Mouse (Mus musculus) gastrocnemius, postnatal 36 days (tissue): ENCODE data around the gene Wdfy3. TPM values are rescaled to one million over a fixed set of nuclear protein-coding genes. Genes with fewer than 3 reads are reported as not detected.
A peak's percentile ranks its signal among the peaks of the same experiment; 100 is the strongest.
"Not testable (repeated sequence)": the region's sequence is repeated elsewhere in the genome, so short reads cannot be mapped to it uniquely, and the experiment has no call there.

ENCODE experiments used
- DNase-seq, 2 experiments: peaks; one replicate each; pipeline ENCODE4 v3.0.0; 2022
- intact Hi-C: fragments of 180-260 bp; cut with DNase I; formaldehyde crosslinking; loops from one replicate; pipeline ENCODE4 v1.15.1; 2025
- long read RNA-seq, 2 experiments: library from polyadenylated mRNA; stranded (forward); transcript quantifications; one replicate each; pipeline ENCODE4 v2.0.0; 2021
- total RNA-seq, 2 experiments: library from RNA; stranded (reverse); gene quantifications; 2 replicates each; pipeline ENCODE4 v1.2.3; 2021

The Wdfy3 gene
- total RNA-seq = 10 to 100 TPM; 18.3 to 21.2 TPM
- long read RNA-seq, experiment 1, partial matches to known transcripts = 0 of 2 reads
- long read RNA-seq, experiment 1, other reads (novel, unspliced or antisense) = 2 of 2 reads
- long read RNA-seq, experiment 2, partial matches to known transcripts = 0 of 2 reads
- long read RNA-seq, experiment 2, other reads (novel, unspliced or antisense) = 2 of 2 reads

DNA sequence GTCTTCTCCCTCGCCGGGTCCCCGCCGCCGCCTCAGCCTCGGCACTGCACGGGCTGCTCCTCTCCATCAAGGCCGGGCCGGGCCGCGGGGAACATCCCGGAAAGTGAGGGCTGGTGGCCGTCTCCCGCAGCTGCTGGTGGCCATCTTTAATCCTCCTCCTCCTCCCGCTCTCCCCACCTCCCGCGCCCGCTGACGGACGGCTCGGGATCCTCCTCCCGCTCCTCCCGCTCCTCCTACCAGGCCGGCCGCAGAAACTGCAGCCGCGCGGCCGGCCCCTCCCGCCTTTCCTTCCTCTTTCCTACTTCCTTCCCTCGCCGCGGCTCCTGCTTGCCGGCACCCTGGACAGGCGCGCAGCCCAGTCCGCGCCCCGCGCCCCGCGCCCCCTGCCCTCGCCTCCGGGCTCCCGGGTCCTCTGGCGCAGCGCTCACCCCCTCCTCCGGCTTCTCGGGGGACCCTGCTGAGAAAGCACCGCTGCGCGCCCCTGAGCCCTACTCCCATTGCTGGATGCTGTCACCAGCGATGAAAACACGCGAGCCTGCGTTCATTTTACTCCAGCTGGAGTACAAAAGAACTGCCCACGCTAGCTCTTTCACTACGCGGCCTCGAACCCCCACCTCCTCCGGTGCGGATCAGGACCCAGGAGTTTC lies at the start of gene Wdfy3:
Gene Wdfy3, minus strand, starts transcription at position 155 of the 647 bp plus-strand sequence.
- DNase-seq = peak; percentile 83 to 87
- intact Hi-C loops = loop anchor here (5.0 to 10.0 kb wide), 2 partner anchors 68 to 135 kb away; no protein-coding TSS in a partner anchor

DNA sequence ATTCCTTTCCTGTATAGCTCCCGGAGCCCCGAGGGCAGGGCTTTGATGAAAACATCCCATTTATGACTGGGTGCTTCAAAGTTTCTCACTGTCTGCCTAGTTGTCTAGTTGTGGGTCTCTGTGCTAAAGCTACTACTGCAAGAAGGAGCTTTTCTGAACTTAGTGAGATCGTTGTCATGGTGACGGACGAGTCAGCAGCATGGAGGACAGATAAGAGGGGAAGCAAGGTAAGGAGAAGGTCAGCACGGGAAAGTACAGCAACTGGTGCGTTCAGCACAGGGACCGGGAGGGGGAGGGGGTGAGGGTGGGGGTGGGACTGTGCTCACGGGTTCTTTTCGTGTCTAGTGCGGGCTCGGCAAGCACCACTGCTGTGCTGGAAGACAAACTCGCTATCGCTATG lies 43.3 kb upstream of the Wdfy3 start:
- intact Hi-C loops = no loop called here
- DNase-seq = no peak

DNA sequence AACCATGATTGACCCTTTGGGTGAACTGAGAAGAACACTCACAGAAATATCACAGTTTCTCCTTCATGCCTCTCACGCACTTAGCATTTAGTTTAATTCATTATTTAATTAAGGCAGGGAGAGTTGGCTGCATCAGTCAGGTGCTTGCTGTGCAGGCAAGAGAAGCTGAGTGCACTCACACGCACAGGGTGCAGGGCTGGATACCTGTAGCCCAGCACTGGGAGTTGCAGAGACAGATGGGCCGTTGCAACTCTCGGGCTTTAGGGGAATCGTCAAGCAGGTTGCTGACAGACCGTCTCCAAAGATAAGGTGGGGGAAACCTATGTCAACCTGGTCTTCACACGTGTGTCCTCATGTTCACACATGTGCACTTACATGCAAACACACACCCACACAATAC lies 42.3 kb upstream of the Wdfy3 start:
- DNase-seq = no peak
- intact Hi-C loops = no loop called here

DNA sequence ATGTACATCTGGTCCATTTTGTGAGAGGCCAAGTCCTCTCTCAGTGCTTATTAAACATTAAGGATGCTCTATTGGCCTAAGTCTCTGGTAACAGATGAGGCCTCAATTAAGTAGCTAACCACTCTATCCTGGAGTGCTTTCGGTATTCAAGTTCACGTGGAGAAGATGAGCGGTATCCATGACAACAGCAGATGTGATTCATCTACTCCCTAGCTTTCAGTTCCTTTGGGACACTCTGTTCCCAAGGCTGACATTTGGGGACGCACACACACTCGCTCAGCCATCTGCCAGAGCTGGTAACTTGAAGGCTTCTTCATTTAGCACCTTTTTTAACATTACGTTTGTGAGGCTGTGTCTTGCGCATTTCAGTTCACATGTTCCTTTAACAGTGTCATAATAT lies 40.3 kb upstream of the Wdfy3 start:
- intact Hi-C loops = no loop called here
- DNase-seq = no peak

DNA sequence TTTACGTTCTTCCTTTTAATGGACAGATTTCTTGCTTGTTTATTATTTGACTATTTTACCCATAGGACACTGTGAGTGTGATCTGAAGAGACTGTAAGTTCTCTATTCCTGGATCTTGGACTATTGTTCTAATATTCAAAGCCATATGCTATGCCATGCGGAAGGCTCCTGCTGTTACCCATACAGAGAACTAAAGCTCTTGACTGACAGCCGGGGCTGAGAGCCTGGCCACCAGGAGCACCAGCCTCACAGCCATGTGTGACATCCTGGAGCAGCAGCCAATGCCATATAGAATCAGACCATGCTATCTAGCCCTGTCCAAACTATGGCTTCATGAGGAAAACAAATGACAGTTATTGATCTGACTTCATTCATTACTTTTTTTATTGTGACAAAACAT lies 36.2 kb upstream of the Wdfy3 start:
- intact Hi-C loops = no loop called here

DNA sequence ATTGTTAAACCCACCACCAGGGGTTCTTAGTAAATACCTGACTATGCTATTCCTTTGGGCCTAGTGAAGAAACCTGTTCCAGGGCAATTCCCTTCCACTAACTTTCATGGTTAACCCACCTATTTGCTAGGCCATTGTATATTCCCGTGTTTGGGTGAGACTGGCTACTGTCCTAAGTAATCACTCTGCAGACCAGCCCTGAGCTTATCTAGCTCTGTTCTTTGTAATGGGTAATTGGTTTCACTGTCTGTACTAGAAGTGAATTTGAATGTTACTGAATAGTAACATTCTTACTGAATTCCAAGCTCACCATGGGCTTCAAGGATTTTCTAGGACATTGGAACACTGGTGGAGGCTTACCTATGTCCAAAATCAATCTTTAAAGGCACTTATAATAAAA lies 32.1 kb upstream of the Wdfy3 start:
- intact Hi-C loops, DNase-seq: not testable (repeated sequence)

More for the DNA sequence above, 36.2 kb upstream of the Wdfy3 start:
- no peak for DNase-seq

DNA sequence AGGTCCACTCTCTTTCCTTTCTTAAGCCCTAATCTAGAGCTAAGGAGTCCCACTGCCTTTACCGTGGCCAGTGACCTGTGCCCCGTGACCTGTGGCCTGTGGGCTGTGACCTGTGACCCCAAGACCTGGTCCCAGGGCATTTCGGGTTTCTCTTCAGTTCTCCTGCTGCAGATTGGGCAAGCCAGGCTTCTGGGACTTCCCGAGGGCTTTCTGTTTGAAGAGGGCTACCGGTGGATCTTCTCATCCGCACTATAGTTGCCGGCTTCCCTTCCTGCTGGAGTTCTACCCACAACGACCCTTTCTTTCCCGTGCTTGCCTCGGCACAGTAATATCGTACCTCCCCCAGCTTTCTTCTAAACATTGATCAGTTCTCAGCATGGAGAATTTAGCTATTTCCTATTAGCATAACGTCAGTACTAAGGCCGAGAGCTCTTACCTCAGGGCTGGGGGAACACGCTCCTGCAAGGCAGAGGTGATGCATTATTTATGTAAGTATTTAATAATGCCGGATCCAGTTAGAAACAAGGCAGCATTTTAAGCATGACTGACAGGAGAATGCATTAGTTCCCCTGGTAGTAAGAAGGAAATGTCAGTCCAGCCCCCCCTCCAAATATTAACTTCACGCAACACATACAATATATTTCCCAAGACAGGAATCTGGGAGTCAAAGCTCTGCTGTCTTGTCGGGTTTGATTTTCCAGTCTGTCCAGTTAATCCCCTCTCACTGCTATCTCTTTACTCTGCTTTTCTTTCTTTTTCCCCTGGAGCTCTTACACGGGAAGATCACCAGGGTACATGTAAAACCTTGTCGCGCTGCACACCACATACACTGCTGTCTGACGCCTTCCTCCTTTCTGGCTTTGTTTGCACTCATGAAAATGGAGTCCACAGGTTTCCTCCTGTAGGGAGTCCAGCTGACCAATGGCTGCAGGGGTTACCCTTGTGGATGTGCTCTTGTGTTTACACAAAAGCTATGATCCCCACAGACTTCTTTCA lies 30.8 kb upstream of the Wdfy3 start:
- intact Hi-C loops = no loop called here
- no peak for DNase-seq

DNA sequence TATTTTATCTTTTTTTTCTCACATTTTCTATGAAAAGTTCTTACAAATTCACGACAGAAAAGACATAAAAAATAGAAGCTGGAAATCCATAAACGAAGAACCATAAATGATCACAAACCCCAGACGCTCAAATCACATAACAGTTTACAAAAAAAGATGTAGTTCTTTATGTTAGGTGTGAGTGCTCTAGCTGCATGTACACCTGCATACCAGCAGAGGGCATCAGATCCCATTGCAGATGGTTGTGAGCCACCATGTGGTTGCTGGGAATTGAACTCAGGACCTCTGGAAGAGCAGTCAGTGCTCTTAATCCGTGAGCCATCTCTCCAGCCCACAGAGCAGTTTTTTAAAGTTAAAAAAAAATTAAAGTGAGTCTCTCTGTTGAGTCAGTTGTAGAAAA lies 25.9 kb upstream of the Wdfy3 start:
- intact Hi-C loops = no loop called here
- DNase-seq = no peak

DNA sequence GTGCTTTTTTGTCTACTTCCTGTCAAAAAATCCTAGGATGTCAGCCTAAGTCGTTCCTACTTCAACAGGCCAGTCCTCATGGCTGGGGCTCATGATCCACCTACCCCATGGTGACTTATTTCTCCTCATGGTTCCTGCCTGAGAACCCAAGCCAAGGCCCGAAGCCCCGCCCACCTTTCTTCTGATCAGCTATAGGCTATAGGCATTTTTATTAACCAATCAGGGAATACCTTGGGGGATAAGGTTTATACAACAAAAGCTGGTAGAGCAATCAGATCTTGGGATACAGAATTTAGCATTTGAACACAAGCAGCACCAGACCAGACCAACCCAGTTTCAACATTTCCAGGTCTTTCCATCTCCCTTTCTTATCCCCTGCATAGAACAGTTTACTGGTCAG lies 21.0 kb upstream of the Wdfy3 start:
- intact Hi-C loops = no loop called here
- DNase-seq = no peak

DNA sequence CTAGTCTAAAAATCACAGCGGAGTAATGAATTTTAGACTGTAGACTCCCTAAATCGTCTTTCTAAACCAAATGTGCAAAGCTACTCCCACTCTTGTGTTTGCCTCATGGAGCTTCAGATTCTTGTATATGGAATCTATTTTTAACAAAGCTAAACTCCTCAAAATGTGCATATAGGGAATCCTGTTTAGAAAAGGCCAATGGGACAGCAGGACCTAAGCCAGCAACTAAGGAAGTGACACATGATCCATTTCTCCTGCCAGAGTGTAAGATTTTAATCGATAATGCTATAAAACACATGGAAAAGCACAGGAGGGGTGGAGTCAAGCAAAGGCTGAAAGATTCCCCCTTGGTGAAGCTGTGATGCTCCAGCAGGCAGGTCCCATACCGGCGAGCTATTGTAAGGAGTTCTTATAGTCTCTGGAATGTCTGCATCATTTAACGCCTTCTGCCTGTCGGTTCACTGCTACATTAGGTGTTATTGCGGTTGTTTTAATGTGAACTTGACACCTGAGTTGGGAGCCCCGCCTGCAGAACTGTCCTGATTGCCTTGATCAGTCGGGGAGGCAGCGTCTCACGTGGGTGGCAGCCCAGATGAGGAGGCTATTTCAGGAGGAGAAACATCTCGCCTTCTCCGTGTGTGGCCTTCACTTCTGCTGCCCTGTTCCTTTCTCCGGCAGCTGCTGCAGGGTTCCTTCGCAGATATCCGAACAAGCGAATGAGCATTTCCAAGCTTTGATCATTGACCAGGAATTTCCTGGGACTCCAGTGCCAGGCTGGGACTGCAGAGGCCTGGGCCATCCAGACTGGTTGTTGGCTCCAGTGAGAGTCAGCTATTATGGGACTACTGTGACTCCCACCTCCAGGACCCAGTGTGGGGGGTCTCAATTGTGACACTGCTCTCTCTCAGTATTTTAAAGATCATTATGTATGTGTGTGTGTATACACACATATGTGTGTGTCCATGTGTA lies 15.3 kb upstream of the Wdfy3 start:
- DNase-seq = no peak
- intact Hi-C loops = no loop called here

DNA sequence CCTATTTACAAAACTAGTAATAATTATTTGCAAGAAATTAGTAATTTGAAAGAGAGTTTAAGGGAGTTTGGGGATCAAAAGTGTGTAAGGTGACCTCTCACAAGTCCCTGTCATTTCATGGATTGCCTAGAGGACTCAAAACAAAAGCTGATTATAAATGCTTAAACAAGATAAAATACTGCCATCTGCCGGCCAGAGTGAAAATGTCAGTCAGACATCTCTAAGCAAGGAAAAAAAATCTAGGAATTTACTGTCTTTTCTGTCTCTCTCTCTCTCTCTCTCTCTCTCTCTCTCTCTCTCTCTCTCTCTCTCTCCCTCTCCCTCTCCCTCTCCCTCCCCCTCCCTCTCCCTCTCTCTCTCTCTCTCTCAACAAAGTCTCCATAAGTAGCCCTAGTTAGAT lies 4.4 kb upstream of the Wdfy3 start:
- intact Hi-C loops = loop anchor here (2.0 to 10.0 kb wide), 2 partner anchors 139 to 181 kb away; no protein-coding TSS in a partner anchor

DNA sequence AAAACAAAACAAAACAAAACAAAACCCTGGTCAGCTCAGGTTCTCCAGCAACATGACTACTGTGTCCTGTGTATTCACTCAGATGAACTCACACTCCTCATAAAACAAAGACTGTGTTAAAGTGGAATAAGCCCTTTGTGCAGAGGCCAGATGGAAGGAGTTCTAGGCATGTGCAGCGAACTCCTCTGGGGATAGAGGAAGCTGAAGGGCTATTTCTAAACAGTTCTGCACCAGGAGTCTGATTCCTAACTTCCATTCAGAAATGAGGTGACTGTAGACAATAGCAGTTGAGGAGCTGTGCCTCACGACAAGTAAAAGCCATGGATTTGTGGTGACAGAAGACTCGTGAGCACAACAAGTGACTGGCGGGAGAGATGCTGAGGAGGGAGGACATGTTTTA lies 2.3 kb upstream of the Wdfy3 start:
- intact Hi-C loops = loop anchor here (10.0 kb wide), 1 partner anchor 137 kb away; no protein-coding TSS in a partner anchor
- no peak for DNase-seq

More for the DNA sequence above, 4.4 kb upstream of the Wdfy3 start:
- DNase-seq = peak in 1 of 2 experiments; percentile 43

DNA sequence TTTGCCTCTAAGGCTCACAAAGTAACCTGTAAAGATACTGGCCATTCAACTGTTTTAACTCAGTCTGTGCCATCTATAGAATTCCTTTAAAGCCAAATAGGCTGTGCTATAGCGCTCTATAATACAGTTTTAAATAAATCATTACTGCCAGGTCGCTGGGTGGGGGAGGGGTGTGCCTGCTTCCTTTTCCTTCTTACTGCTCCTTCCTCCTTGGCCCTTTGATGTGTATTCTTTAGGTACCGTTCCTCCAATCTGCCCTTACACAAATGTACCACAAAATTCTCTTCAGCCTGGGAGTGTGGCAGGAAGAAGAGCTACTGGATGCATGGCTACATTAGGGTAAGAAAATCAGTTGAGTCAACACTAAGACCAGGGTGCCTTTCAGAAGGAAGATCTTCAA lies 1.5 kb upstream of the Wdfy3 start:
- no peak for DNase-seq
- intact Hi-C loops = loop anchor here (10.0 kb wide), 1 partner anchor 136 kb away; no protein-coding TSS in a partner anchor

DNA sequence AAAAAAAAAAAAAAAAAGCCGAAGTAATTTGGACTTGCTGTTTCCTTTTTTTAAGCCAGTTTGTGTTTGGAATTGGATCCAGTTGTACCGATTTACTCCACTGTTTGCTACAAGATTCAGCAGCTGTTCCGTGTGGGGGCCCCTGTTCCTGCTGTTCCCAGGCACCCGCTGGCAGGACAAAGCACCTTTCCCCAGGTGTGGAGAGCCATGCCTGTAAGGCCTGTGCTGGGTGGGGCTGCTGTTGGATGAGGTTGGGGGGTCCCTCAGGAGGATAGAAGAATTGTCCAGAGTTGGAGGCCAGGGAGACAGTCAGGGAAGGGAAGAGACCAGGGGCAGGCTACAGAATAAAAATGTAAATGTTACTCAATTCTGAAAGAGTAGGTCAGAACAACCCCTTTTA lies 1.1 kb upstream of the Wdfy3 start:
- no peak for DNase-seq
- intact Hi-C loops = loop anchor here (10.0 kb wide), 1 partner anchor 136 kb away; no protein-coding TSS in a partner anchor

DNA sequence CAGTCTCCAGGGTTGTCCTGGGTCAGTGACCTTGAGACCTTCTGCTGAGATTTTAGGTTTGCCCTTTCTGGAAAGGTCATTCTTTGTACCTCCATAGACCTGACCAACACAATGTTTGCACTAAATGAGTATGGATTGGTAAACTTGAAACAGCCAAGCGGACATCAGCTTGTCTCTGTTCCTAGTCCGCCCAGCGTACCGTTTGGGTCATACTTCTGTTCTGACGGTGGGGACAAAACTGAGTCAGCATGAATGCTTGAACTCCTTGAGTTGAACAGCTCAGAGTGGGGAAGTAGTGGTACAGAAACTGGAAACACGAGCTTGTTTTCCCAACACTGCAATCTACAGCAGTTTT lies 670 bp upstream of the Wdfy3 start:
- no peak for DNase-seq
- intact Hi-C loops = loop anchor here (10.0 kb wide), 1 partner anchor 136 kb away; no protein-coding TSS in a partner anchor

DNA sequence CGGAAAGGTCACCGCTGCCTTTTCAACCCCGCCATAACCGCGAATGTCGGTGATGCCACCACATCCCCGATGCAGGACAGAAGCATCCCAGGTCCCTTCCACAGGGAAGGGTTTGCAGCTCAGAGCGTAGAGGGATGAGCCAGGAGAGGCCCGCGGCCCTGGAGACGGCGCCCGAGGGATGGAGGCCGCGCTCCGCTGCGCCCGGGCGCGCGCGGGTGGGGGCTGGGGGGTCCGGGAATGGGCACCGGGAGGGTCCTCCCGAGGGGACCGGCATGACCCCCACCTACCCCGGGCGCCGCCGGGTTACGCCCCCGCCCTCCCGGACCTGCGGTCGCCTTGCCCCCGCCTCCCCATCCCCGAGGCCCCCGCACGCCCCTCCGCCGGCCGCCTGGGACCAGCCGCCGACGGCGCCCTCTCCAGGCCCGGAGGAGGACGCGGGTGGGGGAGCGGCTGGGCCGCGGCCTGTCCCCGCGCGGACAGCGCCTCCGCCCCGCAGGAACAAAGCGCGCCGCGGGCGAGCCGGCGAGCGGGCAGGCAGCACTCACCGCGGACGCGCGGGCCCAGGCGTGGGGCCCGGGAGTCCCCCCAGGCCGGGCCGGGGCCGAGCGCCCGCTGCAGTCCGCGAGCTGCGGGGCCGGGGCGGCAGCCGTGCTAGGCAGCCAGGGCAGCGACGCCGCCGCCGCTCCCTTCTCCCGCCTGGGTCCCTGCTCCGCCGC lies 512 bp downstream of the Wdfy3 start:
- DNase-seq = peak; percentile 25 to 26
- intact Hi-C loops = loop anchor here (5.0 kb wide), 1 partner anchor 67 kb away; no protein-coding TSS in a partner anchor

DNA sequence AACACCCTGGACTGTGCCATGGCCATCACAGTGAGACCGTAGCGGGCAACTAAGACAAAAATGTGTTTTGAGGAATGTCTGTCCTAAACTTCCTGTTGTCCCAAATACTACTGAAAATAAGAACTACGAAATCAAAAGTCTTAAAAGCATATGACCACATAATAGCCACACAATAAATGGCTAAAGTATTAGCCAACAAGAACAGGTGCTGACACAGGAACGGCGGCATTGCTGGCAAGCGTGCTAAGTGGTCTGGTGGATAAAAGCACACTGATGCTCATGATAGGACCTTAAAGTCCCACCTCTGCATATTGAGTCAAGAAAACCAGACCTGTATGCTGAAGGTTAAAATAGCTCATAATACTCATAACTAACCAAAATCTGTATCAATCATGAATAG lies 3.3 kb downstream of the Wdfy3 start:
- DNase-seq = no peak
- intact Hi-C loops = loop anchor here (5.0 kb wide), 1 partner anchor 64 kb away; no protein-coding TSS in a partner anchor

DNA sequence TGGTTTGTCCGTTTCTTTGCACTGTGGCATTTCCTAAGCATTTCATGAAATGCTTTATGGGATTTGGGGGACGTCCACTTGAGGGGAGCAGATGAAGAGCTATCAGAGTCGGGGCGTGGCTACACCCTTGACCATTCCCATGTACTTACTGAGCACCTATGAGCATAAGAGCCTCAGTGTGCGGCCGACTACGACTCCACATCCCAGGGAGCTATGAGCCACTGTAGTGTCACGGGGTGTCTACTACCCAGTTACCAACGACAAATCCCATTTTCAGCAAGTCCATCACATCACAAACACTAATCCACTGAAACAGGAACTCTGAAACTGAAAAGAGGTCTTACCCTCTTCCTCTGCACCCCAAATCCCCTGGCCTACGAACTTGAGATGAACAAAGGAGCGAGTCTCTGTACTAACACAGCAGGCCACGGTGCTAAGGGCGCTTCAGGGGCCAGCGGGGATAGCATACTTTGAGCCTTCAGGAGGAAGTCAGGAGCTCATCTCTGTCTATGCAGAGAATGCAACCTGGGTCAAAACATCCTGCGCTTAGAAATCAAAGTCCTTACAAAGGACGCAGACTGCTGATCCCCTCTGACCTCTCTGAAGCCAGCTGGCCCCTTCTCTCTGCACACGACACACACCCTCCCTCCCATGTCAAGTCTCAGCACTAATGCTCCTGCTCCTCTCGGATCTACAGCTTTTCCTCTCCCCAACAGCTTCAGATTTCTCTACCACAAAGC lies 6.5 kb downstream of the Wdfy3 start:
- intact Hi-C loops = no loop called here
- no peak for DNase-seq
